Mouse (Mus musculus) ES-E14 (cell line): ENCODE data around the gene Klhl22.

Experiments used
- CHD2 ChIP-seq: IDR thresholded peaks from 2 replicates; pipeline ENCODE4 v1.6.1; 2014; ENCODE audit warnings: mild to moderate bottlenecking, low read depth, low read length, inconsistent platforms
- MAFK ChIP-seq: IDR thresholded peaks from 2 replicates; pipeline ENCODE4 v1.6.1; 2014; ENCODE audit warnings: mild to moderate bottlenecking, low read depth, low read length, inconsistent platforms; ENCODE audit not compliant: insufficient read depth
- ZC3H11A ChIP-seq: IDR thresholded peaks from 2 replicates; pipeline ENCODE4 v1.6.1; 2012; ENCODE audit warnings: low read depth, mild to moderate bottlenecking, inconsistent platforms, low read length, borderline replicate concordance

DNA sequence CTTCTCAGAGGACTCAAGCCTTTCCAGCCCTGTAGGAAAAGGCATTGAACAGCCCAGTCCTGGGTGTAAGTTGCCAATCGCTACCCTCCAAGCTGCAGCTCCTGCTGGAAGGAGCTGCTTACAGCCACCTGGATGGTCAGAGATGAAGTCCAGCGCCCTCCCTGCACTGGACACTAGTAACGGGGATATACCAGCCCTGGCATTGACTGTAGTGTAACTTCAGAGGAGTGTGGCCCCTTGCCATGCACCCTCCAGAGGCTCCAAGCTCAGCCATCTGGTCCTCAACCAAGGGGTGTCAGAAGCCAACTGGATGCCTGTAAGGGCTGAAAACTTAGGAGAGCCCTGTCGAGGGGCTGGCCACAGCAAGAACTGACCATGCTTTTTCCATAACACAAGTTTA, 80.6 kb downstream of the Klhl22 start:
- TF ChIP-seq MAFK (no peak), ZC3H11A (no peak), CHD2 (no peak)
